In genomic region chr13:19517938-19518777, GRCm38 (mm10) we compare ENCODE assay signal across 19 mouse cellular contexts.
A peak's percentile ranks its signal among the peaks of the same experiment; 100 is the strongest.
DNase-seq lines count a peak whose midpoint lies in the region; ATAC-seq and TF ChIP-seq lines count a peak whose summit lies in the region.
"Had no signal": no experiment of that assay in that cellular context is flagged by ENCODE, and none has a peak within 500 bp of the region (broad histone marks: within the 10 kb centered on the region; RNA-seq: fewer than 3 reads in every experiment).

No protein-coding gene starts in this region.

- no peak for TF ChIP-seq POLR2A in CH12.LX (IDR thresholded peaks at IDR 0.05; ENCODE audit: low read depth, low read length)

- in situ Hi-C loops in CH12.LX (cut with MboI; ENCODE audit: low pct_ligation_motif_present, low pct_unique_long_range_greater_than_20kb, low sequenced_read_pairs) = no loop called here

- no peak for TF ChIP-seq CTCF in CH12.LX (conservative IDR thresholded peaks at IDR 0.05 in 1 of 2, IDR thresholded peaks at IDR 0.05 in 1 of 2; ENCODE audit: low read depth in 2 of 2, low read length in 2 of 2)

- no peaks in the 10 kb centered on the region for H3K9me3 ChIP-seq in CH12.LX (replicated peaks; ENCODE audit: low read length)
- H3K9me3 ChIP-seq: heart, embryonic 10.5 days; hindbrain, embryonic 12.5 days; midbrain, embryonic 15.5 days; neural tube, embryonic 15.5 days had no signal

- no peaks in the 10 kb centered on the region for H3K79me2 ChIP-seq in CH12.LX (replicated peaks; ENCODE audit: control insufficient read depth, extremely low read depth, insufficient read depth, poor library complexity, severe bottlenecking)

- H3K4me1 ChIP-seq in CH12.LX (ENCODE audit: control insufficient read depth in 1 of 2, insufficient read depth in 2 of 2) = peaks cover 0 to 15% of the 10 kb centered on the region in 2 experiments; a peak in 2 of 4 replicates
- H3K4me1 ChIP-seq: heart, embryonic 10.5 days; hindbrain, embryonic 12.5 days; midbrain, embryonic 15.5 days; neural tube, embryonic 15.5 days had no signal

- peak overlapping the region; percentile 38; the same call in 1 of the 2 replicates for H3K4me2 ChIP-seq in CH12.LX (ENCODE audit: insufficient read depth, low read depth, poor library complexity, severe bottlenecking)
- H3K4me2 ChIP-seq: hindbrain, embryonic 12.5 days; midbrain, embryonic 15.5 days; neural tube, embryonic 15.5 days had no signal

- dilution Hi-C loops in CH12.LX (cut with MboI; ENCODE audit: extremely low pct_ligation_motif_present, extremely low pct_unique_long_range_greater_than_20kb, low sequenced_read_pairs) = no loop called here

- no peaks in the 10 kb centered on the region for H3K27me3 ChIP-seq in CH12.LX (replicated peaks)
- H3K27me3 ChIP-seq: hindbrain, embryonic 12.5 days; midbrain, embryonic 15.5 days; neural tube, embryonic 15.5 days had no signal

- H3K9ac ChIP-seq in CH12.LX (ENCODE audit: insufficient read depth, low read depth) = no peak overlapping the region
- H3K9ac ChIP-seq: hindbrain, embryonic 12.5 days; liver, embryonic 14.5 days; midbrain, embryonic 15.5 days; neural tube, embryonic 15.5 days had no signal

- H3K27ac ChIP-seq in CH12.LX (ENCODE audit: insufficient read depth, low read depth) = no peak overlapping the region
- H3K27ac ChIP-seq: heart, embryonic 10.5 days; hindbrain, embryonic 12.5 days; liver, embryonic 14.5 days; midbrain, embryonic 15.5 days; neural tube, embryonic 15.5 days; stomach, postnatal 0 days had no signal

- H3K36me3 ChIP-seq in CH12.LX (replicated peaks in 1 of 2; ENCODE audit: control insufficient read depth in 1 of 2, insufficient read depth in 1 of 2, low read length in 1 of 2) = no peaks in the 10 kb centered on the region
- H3K36me3 ChIP-seq: heart, embryonic 10.5 days; hindbrain, embryonic 12.5 days; midbrain, embryonic 15.5 days; neural tube, embryonic 15.5 days had no signal

- peak; percentile 1 to 2 for DNase-seq in heart, postnatal 10 days
- DNase-seq in heart, postnatal 14 days = no peak
- DNase-seq in CH12.LX (ENCODE audit: extremely low read depth) = peak; percentile 81
- peak; percentile 33 for DNase-seq in fibroblast of lung, adult 2 months (ENCODE audit: low read depth)
- no peak for DNase-seq in layer of hippocampus, adult 11-12 months (ENCODE audit: low spot score)
- no peak for DNase-seq in heart, postnatal 36 days
- no peak for DNase-seq in layer of hippocampus, postnatal 10 days (ENCODE audit: low spot score in 2 of 2)
- DNase-seq: adrenal gland, adult 8-10 months; cerebellum, postnatal 10 days; layer of hippocampus, adult 9-11 months; lung, postnatal 14 days had no signal

- TF ChIP-seq RAD21 in CH12.LX (IDR thresholded peaks at IDR 0.05; ENCODE audit: low read depth, low read length) = no peak

- peak; percentile 85 for TF ChIP-seq EP300 in CH12.LX (IDR thresholded peaks at IDR 0.05; ENCODE audit: low read length)

- ATAC-seq in monocyte, adult 5-6 weeks (replicated peaks; ENCODE audit: insufficient number of reproducible peaks, low FRiP score, low TSS enrichment, poor library complexity, severe bottlenecking) = peak; percentile 66; the same call in 1 of the 2 replicates
- ATAC-seq: forebrain, embryonic 14.5 days; midbrain, embryonic 15.5 days had no signal

- intact Hi-C loops in heart, postnatal 10 days (cut with DNase I) = no loop called here
- intact Hi-C loops in heart, postnatal 14 days (cut with DNase I) = no loop called here
- intact Hi-C loops in heart, postnatal 36 days (cut with DNase I) = no loop called here

- no peak overlapping the region for H3K4me3 ChIP-seq in CH12.LX (replicated peaks in 1 of 3; ENCODE audit: low read depth in 2 of 3, low read length in 2 of 3, poor library complexity in 1 of 3)
- H3K4me3 ChIP-seq: heart, embryonic 10.5 days; hindbrain, embryonic 12.5 days; midbrain, embryonic 15.5 days; neural tube, embryonic 15.5 days had no signal

TF ChIP-seq in CH12.LX, 34 proteins besides CTCF, POLR2A, EP300 and RAD21:
- TF ChIP-seq ELF1 (IDR thresholded peaks at IDR 0.05; ENCODE audit: low read depth, low read length) (peak; percentile 46), ZKSCAN1 (IDR thresholded peaks at IDR 0.05; ENCODE audit: borderline replicate concordance, low read depth, low read length) (no peak), MAX (IDR thresholded peaks at IDR 0.05; ENCODE audit: low read length) (no peak), SIN3A (IDR thresholded peaks at IDR 0.05; ENCODE audit: low read length) (no peak), E2F4 (IDR thresholded peaks at IDR 0.05; ENCODE audit: insufficient replicate concordance, low read depth, low read length) (no peak), PAX5 (IDR thresholded peaks at IDR 0.05; ENCODE audit: low read length) (no peak), TCF12 (IDR thresholded peaks at IDR 0.05; ENCODE audit: low read depth, low read length) (peak; percentile 60; the same call in 1 of the 2 replicates), TBP (conservative IDR thresholded peaks at IDR 0.05; ENCODE audit: low read depth, low read length) (0 out of 2 replicates have a peak, but pooled peaks have one; percentile 14), MYC (IDR thresholded peaks at IDR 0.05; ENCODE audit: low read depth, low read length) (no peak), CHD1 (IDR thresholded peaks at IDR 0.05; ENCODE audit: low read depth, low read length) (no peak), MEF2A (IDR thresholded peaks at IDR 0.05; ENCODE audit: borderline replicate concordance, low read depth, low read length) (peak; percentile 84), MAFK (IDR thresholded peaks at IDR 0.05; ENCODE audit: insufficient replicate concordance, low read length) (0 out of 2 replicates have a peak, but pooled peaks have one; percentile 60), HCFC1 (IDR thresholded peaks at IDR 0.05; ENCODE audit: low read depth, low read length) (0 out of 2 replicates have a peak, but pooled peaks have one; percentile 8), IRF4 (IDR thresholded peaks at IDR 0.05; ENCODE audit: low read depth, low read length) (peak; percentile 95), USF1 (IDR thresholded peaks at IDR 0.05; ENCODE audit: low read depth, low read length) (no peak), ETS1 (conservative IDR thresholded peaks at IDR 0.05; ENCODE audit: low read depth, low read length) (peak; percentile 86), RCOR1 (conservative IDR thresholded peaks at IDR 0.05; ENCODE audit: low read depth, low read length) (0 out of 2 replicates have a peak, but pooled peaks have one; percentile 37), JUND (conservative IDR thresholded peaks at IDR 0.05; ENCODE audit: low read depth, low read length) (peak; percentile 94), USF2 (conservative IDR thresholded peaks at IDR 0.05; ENCODE audit: low read depth, low read length) (no peak), SMC3 (IDR thresholded peaks at IDR 0.05; ENCODE audit: low read depth, low read length) (no peak), ZNF384 (IDR thresholded peaks at IDR 0.05; ENCODE audit: low read depth, low read length) (no peak), KAT2A (IDR thresholded peaks at IDR 0.05; ENCODE audit: insufficient replicate concordance, low read length) (no peak), JUN (IDR thresholded peaks at IDR 0.05; ENCODE audit: insufficient read depth, low read depth, low read length) (peak; percentile 79), BHLHE40 (IDR thresholded peaks at IDR 0.05; ENCODE audit: low read depth, low read length) (peak; percentile 53; the same call in 1 of the 2 replicates), ZMIZ1 (IDR thresholded peaks at IDR 0.05; ENCODE audit: low read depth, low read length) (no peak), POLR2AphosphoS2 (IDR thresholded peaks at IDR 0.05; ENCODE audit: low read depth, low read length) (no peak), MAZ (IDR thresholded peaks at IDR 0.05; ENCODE audit: low read depth, low read length) (peak; percentile 86), MXI1 (IDR thresholded peaks at IDR 0.05; ENCODE audit: low read depth, low read length) (no peak), NELFE (IDR thresholded peaks at IDR 0.05; ENCODE audit: low read depth, low read length) (no peak), UBTF (IDR thresholded peaks at IDR 0.05; ENCODE audit: low read depth, low read length) (no peak)

Comparison
In these comparisons a context has a peak if more than half of its experiments do, and no peak if none do; other contexts are left out.
1. DNase-seq: peak in heart, postnatal 10 days (2 of 2), CH12.LX (single experiment) and fibroblast of lung, adult 2 months (single experiment); none in heart, postnatal 14 days (0 of 2), layer of hippocampus, adult 11-12 months (single experiment), heart, postnatal 36 days (0 of 2) and layer of hippocampus, postnatal 10 days (0 of 2).